Mouse (Mus musculus) embryonic facial prominence, embryonic 14.5 days (tissue): ENCODE results near the gene Tap1. TPM values are rescaled to one million over a fixed set of nuclear protein-coding genes. Genes with fewer than 3 reads are reported as not detected.

Experiments used
- ATAC-seq: fragments of 200-750 bp; cut with Nextera tagmentation; 2 replicates; pipeline ENCODE4 v1.8.0; 2017; ENCODE audit warnings: low read depth, moderate number of reproducible peaks, moderate TSS enrichment
- DNase-seq: peaks from one replicate; pipeline ENCODE4 v3.0.0-alpha.2; 2015; ENCODE audit warnings: low spot score
- H3K27ac ChIP-seq: fragments of 300-500 bp; sonication (generic); replicated peaks from 2 replicates; pipeline ENCODE4 v1.5.1; 2014; ENCODE audit warnings: low read depth, mild to moderate bottlenecking, low read length, moderate library complexity
- H3K27me3 ChIP-seq: fragments of 300-500 bp; sonication (generic); replicated peaks from 2 replicates; pipeline ENCODE4 v1.6.1; 2014; ENCODE audit warnings: low read length; ENCODE audit not compliant: control insufficient read depth, insufficient read depth
- H3K36me3 ChIP-seq: fragments of 300-500 bp; sonication (generic); 2 replicates; pipeline ENCODE4 v1.6.1; 2014; ENCODE audit warnings: low read length, mixed read lengths; ENCODE audit not compliant: control insufficient read depth, insufficient read depth
- H3K4me1 ChIP-seq: fragments of 300-500 bp; sonication (generic); 2 replicates; pipeline ENCODE4 v1.6.1; 2014; ENCODE audit warnings: antibody characterized with exemption, low read length; ENCODE audit not compliant: control insufficient read depth, insufficient read depth
- H3K4me2 ChIP-seq: fragments of 300-500 bp; sonication (generic); 2 replicates; pipeline ENCODE4 v1.6.1; 2014; ENCODE audit warnings: low read depth, mild to moderate bottlenecking, low read length, moderate library complexity, mixed read lengths
- H3K4me3 ChIP-seq: fragments of 300-500 bp; sonication (generic); 2 replicates; pipeline ENCODE4 v1.5.1; 2014; ENCODE audit warnings: low read depth, mild to moderate bottlenecking, low read length
- H3K9ac ChIP-seq: fragments of 300-500 bp; sonication (generic); 2 replicates; pipeline ENCODE4 v1.6.1; 2014; ENCODE audit warnings: low read depth, mild to moderate bottlenecking, low read length, moderate library complexity, mixed read lengths
- H3K9me3 ChIP-seq: fragments of 300-500 bp; sonication (generic); 2 replicates; pipeline ENCODE4 v1.6.1; 2016; ENCODE audit warnings: low read length; ENCODE audit not compliant: control insufficient read depth
- WGBS: fragments of 180-500 bp; shearing (Covaris S2); extraction: QIAGEN DNeasy Blood & Tissue Kit; methylation state at CpG from one replicate; pipeline ENCODE4 v1.1.7; 2014; 5-methylcytosine and 5-hydroxymethylcytosine counted together
- polyA plus RNA-seq: library from polyadenylated mRNA; unstranded; fragments of >200 nt; fragmentation: Nextera tagmentation; extraction: Ambion mirVana; gene quantifications from 2 replicates; pipeline ENCODE4 v1.2.1, GENCODE M21; 2014

Tap1 gene
- polyA plus RNA-seq, 1 experiment from 2014 or later, result 5.1 TPM

GRCm38 (mm10) chr17:34234926-34235325 lies 47.6 kb downstream of the Tap1 start:
- no peaks in the 10 kb centered on the region for H3K36me3 ChIP-seq
- no peak overlapping the region for H3K4me3 ChIP-seq
- H3K9ac ChIP-seq, result no peak overlapping the region
- peak; percentile 55; the same call in 1 of the 2 replicates for ATAC-seq
- H3K4me2 ChIP-seq, result no peak overlapping the region
- no peaks in the 10 kb centered on the region for H3K4me1 ChIP-seq
- H3K27ac ChIP-seq, result no peak overlapping the region
- 29% methylated on average over 9 of the region's 9 CpGs for WGBS
- H3K27me3 ChIP-seq, result no peaks in the 10 kb centered on the region
- DNase-seq, result peak; percentile 48
- H3K9me3 ChIP-seq, result no peaks in the 10 kb centered on the region

- ATAC-seq, result no peak
- H3K4me2 ChIP-seq, result no peak overlapping the region
- no peaks in the 10 kb centered on the region for H3K36me3 ChIP-seq
- H3K9me3 ChIP-seq, result peaks cover 3% of the 10 kb centered on the region; the same call in 1 of the 2 replicates
- H3K9ac ChIP-seq, result no peak overlapping the region
- DNase-seq, result no peak
- no peaks in the 10 kb centered on the region for H3K4me1 ChIP-seq
- no peak overlapping the region for H3K27ac ChIP-seq
- H3K4me3 ChIP-seq, result no peak overlapping the region
- 78% methylated on average over 5 of the region's 5 CpGs for WGBS
- no peaks in the 10 kb centered on the region for H3K27me3 ChIP-seq
Observed at GRCm38 (mm10) chr17:34236691-34237090, 49.3 kb downstream of the Tap1 start.

- H3K9ac ChIP-seq, result no peak overlapping the region
- no peak for DNase-seq
- no peak for ATAC-seq
- H3K27ac ChIP-seq, result no peak overlapping the region
- H3K9me3 ChIP-seq, result peaks cover 6% of the 10 kb centered on the region; the same call in 1 of the 2 replicates
- no peak overlapping the region for H3K4me2 ChIP-seq
- H3K4me1 ChIP-seq, result no peaks in the 10 kb centered on the region
- H3K4me3 ChIP-seq, result no peak overlapping the region
- no peaks in the 10 kb centered on the region for H3K36me3 ChIP-seq
- 68% methylated on average over 3 of the region's 3 CpGs for WGBS
- no peaks in the 10 kb centered on the region for H3K27me3 ChIP-seq
Observed at GRCm38 (mm10) chr17:34237741-34238140, 50.4 kb downstream of the Tap1 start.

- peaks cover 6% of the 10 kb centered on the region; the same call in 1 of the 2 replicates for H3K9me3 ChIP-seq
- no peak within 1 kb of the TSS for H3K27ac ChIP-seq
- ATAC-seq (no peak), DNase-seq (peak; percentile 52)
- no peaks in the 10 kb centered on the region for H3K36me3 ChIP-seq
- 66% methylated on average over 3 of the region's 3 CpGs for WGBS
- no peaks in the 10 kb centered on the region for H3K27me3 ChIP-seq
- H3K4me2 ChIP-seq, result no peak within 1 kb of the TSS
- no peak within 1 kb of the TSS for H3K9ac ChIP-seq
- H3K4me3 ChIP-seq, result no peak within 1 kb of the TSS
- no peaks in the 10 kb centered on the region for H3K4me1 ChIP-seq
Observed at GRCm38 (mm10) chr17:34238706-34239105, 51.4 kb downstream of the Tap1 start, which contains the start of gene H2-Ob. TSS of gene H2-Ob (plus strand) at chr17:34238903.

- no peak overlapping the region for H3K27ac ChIP-seq
- DNase-seq (no peak), ATAC-seq (no peak)
- H3K9me3 ChIP-seq, result peaks cover 6% of the 10 kb centered on the region; the same call in 1 of the 2 replicates
- H3K36me3 ChIP-seq, result no peaks in the 10 kb centered on the region
- H3K4me1 ChIP-seq, result no peaks in the 10 kb centered on the region
- H3K4me2 ChIP-seq, result no peak overlapping the region
- WGBS, result 65% methylated on average over 10 of the region's 10 CpGs
- H3K27me3 ChIP-seq, result no peaks in the 10 kb centered on the region
- H3K4me3 ChIP-seq, result no peak overlapping the region
- no peak overlapping the region for H3K9ac ChIP-seq
Observed at GRCm38 (mm10) chr17:34239601-34240041, 52.3 kb downstream of the Tap1 start.

- Histone ChIP-seq H3K4me3 (no peak overlapping the region), H3K9ac (no peak overlapping the region), H3K36me3 (no peaks in the 10 kb centered on the region), H3K27ac (no peak overlapping the region), H3K27me3 (no peaks in the 10 kb centered on the region), H3K4me2 (no peak overlapping the region), H3K9me3 (peaks cover 6% of the 10 kb centered on the region; the same call in 1 of the 2 replicates), H3K4me1 (no peaks in the 10 kb centered on the region)
- 63% methylated on average over 3 of the region's 3 CpGs for WGBS
- no peak for DNase-seq
- ATAC-seq, result no peak
Observed at GRCm38 (mm10) chr17:34240366-34240765, 53.0 kb downstream of the Tap1 start.

- no peak overlapping the region for H3K4me2 ChIP-seq
- no peak overlapping the region for H3K4me3 ChIP-seq
- no peaks in the 10 kb centered on the region for H3K4me1 ChIP-seq
- peaks cover 6% of the 10 kb centered on the region; the same call in 1 of the 2 replicates for H3K9me3 ChIP-seq
- H3K27ac ChIP-seq, result no peak overlapping the region
- DNase-seq (no peak), ATAC-seq (no peak)
- H3K27me3 ChIP-seq, result no peaks in the 10 kb centered on the region
- no peak overlapping the region for H3K9ac ChIP-seq
- H3K36me3 ChIP-seq, result no peaks in the 10 kb centered on the region
- WGBS, result 77% methylated on average over 6 of the region's 6 CpGs
Observed at GRCm38 (mm10) chr17:34240916-34241315, 53.6 kb downstream of the Tap1 start.

- Histone ChIP-seq H3K4me2 (no peak overlapping the region), H3K4me1 (no peaks in the 10 kb centered on the region), H3K9ac (no peak overlapping the region), H3K27ac (no peak overlapping the region), H3K4me3 (no peak overlapping the region), H3K36me3 (no peaks in the 10 kb centered on the region), H3K9me3 (peaks cover 6% of the 10 kb centered on the region; the same call in 1 of the 2 replicates), H3K27me3 (no peaks in the 10 kb centered on the region)
- no peak for DNase-seq
- ATAC-seq, result no peak
- WGBS, result 67% methylated on average over 4 of the region's 4 CpGs
Observed at GRCm38 (mm10) chr17:34244656-34245055, 57.3 kb downstream of the Tap1 start.
